Mouse (Mus musculus) heart, embryonic 12.5 days (tissue): Measurements from ENCODE around the gene Atoh8. TPM values are rescaled to one million over a fixed set of nuclear protein-coding genes. Genes with fewer than 3 reads are reported as not detected.

ENCODE experiments used
- ATAC-seq: fragments of 200-750 bp; cut with Nextera tagmentation; 2 replicates; pipeline ENCODE4 v1.8.0; 2017; ENCODE audit warnings: moderate TSS enrichment, moderate library complexity; ENCODE audit not compliant: insufficient number of reproducible peaks, low FRiP score
- H3K27ac ChIP-seq: fragments of 300-500 bp; sonication (generic); 2 replicates; pipeline ENCODE4 v1.5.1; 2016; ENCODE audit warnings: mild to moderate bottlenecking, moderate library complexity; ENCODE audit not compliant: poor library complexity, severe bottlenecking
- H3K27me3 ChIP-seq: fragments of 300-500 bp; sonication (generic); replicated peaks from 2 replicates; pipeline ENCODE4 v1.6.1; 2016; ENCODE audit warnings: mild to moderate bottlenecking, moderate library complexity
- H3K36me3 ChIP-seq: fragments of 300-500 bp; sonication (generic); 2 replicates; pipeline ENCODE4 v1.6.1; 2016; ENCODE audit warnings: mild to moderate bottlenecking, moderate library complexity
- H3K4me1 ChIP-seq: fragments of 300-500 bp; sonication (generic); replicated peaks from 2 replicates; pipeline ENCODE4 v1.6.1; 2016; ENCODE audit warnings: mild to moderate bottlenecking
- H3K4me2 ChIP-seq: fragments of 300-500 bp; sonication (generic); 2 replicates; pipeline ENCODE4 v1.6.1; 2016; ENCODE audit warnings: mild to moderate bottlenecking, moderate library complexity
- H3K4me3 ChIP-seq: fragments of 300-500 bp; sonication (generic); 2 replicates; pipeline ENCODE4 v1.5.1; 2016; ENCODE audit warnings: mild to moderate bottlenecking
- H3K9ac ChIP-seq: fragments of 300-500 bp; sonication (generic); 2 replicates; pipeline ENCODE4 v1.6.1; 2016; ENCODE audit warnings: mild to moderate bottlenecking, moderate library complexity
- H3K9me3 ChIP-seq: fragments of 300-500 bp; sonication (generic); replicated peaks from 2 replicates; pipeline ENCODE4 v1.6.1; 2016; ENCODE audit warnings: mild to moderate bottlenecking, moderate library complexity
- WGBS: fragments of 180-500 bp; shearing (Covaris S2); methylation state at CpG from one replicate; pipeline ENCODE4 v1.1.7; 2016; 5-methylcytosine and 5-hydroxymethylcytosine counted together
- polyA plus RNA-seq: library from polyadenylated mRNA; unstranded; fragments of >200 nt; fragmentation: Nextera tagmentation; extraction: Ambion mirVana; gene quantifications from 2 replicates; pipeline ENCODE4 v1.2.1, GENCODE M21; 2016

The Atoh8 gene
- polyA plus RNA-seq, 1 experiment from 2014 or later = 14.9 TPM

DNA sequence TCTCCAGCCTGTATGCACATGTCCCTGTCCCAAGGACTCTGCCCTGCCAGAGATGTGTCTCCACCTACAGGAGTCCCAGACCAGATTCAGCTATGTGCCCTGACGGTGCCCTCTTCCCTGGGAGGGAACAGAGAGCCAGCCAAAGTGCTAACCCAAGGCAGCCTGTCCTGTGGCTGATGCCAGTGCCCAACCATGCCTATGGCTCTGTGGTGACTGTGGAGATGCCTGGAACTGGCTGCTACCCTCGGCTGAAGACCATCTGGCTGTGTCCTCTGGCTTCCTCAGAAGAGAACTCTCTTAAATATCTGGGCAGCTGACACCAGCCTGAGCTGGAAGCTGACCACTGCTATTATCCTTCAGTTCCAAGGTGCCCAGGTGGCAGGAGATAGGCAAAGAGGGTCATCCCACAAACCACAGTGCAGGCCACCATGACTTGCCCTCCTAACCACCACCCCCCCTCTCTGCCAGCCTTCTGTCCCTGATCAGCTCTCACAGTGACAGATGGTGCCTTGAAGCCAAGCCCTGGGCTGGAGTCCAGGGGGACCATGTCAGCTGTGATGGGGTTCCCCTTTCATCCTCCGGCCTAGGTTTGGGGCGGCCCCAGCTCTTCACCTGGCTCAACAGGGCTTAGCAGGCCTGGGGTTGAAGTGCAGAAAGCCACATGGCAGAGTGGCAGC is 18.7 kb upstream of the Atoh8 start:
- H3K9me3 ChIP-seq = no peaks in the 10 kb centered on the region
- H3K4me3 ChIP-seq = no peak overlapping the region
- peaks cover 26% of the 10 kb centered on the region for H3K4me1 ChIP-seq
- H3K27me3 ChIP-seq = no peaks in the 10 kb centered on the region
- 79% methylated on average over 4 of the region's 4 CpGs for WGBS
- H3K4me2 ChIP-seq = no peak overlapping the region
- ATAC-seq = no peak
- 0 out of 2 replicates have a peak overlapping the region, but pooled peaks have one; percentile 1 for H3K27ac ChIP-seq
- H3K9ac ChIP-seq = no peak overlapping the region
- no peaks in the 10 kb centered on the region for H3K36me3 ChIP-seq

DNA sequence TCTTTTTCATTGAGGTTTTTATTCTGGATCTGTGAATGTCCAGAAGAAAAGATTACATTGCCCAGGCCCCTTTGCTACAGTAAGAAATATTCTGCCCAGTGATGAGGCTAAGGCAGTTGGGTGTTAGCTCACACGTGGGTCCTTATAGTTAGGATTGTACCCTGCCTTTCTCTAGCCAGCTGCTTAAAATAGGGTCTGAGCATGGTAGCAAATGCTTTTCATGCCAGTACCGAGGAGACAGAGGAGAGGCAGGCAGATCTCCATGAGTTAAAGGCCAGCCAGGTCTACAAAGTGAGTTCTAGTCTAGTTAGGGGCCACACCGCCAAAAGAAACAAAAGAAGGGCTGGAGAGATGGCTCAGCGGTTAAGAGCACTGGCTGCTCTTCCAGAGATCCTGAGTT is 17.8 kb upstream of the Atoh8 start:
- Histone ChIP-seq H3K4me1 (peaks cover 26% of the 10 kb centered on the region), H3K4me3 (no peak overlapping the region), H3K4me2 (no peak overlapping the region), H3K9me3 (no peaks in the 10 kb centered on the region), H3K27me3 (no peaks in the 10 kb centered on the region), H3K36me3 (no peaks in the 10 kb centered on the region), H3K27ac (no peak overlapping the region), H3K9ac (no peak overlapping the region)
- WGBS = 65% methylated on average over 4 of the region's 4 CpGs
- ATAC-seq = no peak

DNA sequence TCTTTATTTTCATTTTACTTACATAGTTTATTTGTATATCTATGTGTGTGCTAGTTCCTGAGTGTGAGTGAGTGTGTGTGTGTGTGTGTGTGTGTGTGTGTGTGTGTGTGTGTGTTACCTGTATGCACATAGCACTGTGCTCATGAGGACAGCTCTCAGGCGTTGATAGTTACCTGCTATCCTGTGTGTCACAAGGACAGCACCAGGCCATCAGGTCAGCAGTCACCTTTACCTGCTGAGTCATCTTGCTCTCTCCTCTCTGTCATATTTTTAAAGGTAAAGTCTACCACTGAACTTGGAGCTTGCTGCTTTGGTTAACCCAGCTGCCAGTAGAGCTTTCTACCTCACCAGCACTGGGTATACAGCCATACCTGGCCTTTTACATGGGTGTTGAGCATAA is 17.1 kb upstream of the Atoh8 start:
- H3K4me1 ChIP-seq = peaks cover 31% of the 10 kb centered on the region
- H3K4me3 ChIP-seq = no peak overlapping the region
- H3K9me3 ChIP-seq = no peaks in the 10 kb centered on the region
- H3K27ac ChIP-seq = no peak overlapping the region
- H3K27me3 ChIP-seq = no peaks in the 10 kb centered on the region
- no peak for ATAC-seq
- WGBS = 89% methylated on average over 1 of the region's 1 CpGs
- H3K4me2 ChIP-seq = no peak overlapping the region
- no peaks in the 10 kb centered on the region for H3K36me3 ChIP-seq
- no peak overlapping the region for H3K9ac ChIP-seq

DNA sequence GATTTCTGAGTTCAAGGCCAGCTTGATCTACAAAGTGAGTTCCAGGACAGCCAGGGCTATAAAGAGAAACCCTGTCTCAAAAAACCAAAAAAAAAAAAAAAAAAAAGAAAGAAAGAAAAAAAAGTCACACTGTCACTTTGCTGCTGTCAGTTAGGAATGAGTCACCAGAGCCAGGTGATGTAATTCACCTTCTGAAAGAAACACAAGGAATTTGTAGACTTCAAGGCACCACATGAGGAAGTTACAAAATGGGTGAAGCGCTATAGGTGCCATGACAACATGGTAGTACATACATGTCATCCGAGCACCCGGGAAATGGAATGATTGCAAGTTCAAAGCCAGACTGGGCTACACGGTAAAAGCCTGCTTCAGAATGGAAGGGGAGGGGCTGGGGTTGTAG is 14.6 kb upstream of the Atoh8 start:
- H3K27me3 ChIP-seq = no peaks in the 10 kb centered on the region
- no peak overlapping the region for H3K4me3 ChIP-seq
- H3K27ac ChIP-seq = no peak overlapping the region
- no peak overlapping the region for H3K9ac ChIP-seq
- H3K9me3 ChIP-seq = no peaks in the 10 kb centered on the region
- H3K4me1 ChIP-seq = peaks cover 45% of the 10 kb centered on the region
- WGBS = 86% methylated on average over 4 of the region's 4 CpGs
- ATAC-seq = no peak
- no peaks in the 10 kb centered on the region for H3K36me3 ChIP-seq
- no peak overlapping the region for H3K4me2 ChIP-seq

DNA sequence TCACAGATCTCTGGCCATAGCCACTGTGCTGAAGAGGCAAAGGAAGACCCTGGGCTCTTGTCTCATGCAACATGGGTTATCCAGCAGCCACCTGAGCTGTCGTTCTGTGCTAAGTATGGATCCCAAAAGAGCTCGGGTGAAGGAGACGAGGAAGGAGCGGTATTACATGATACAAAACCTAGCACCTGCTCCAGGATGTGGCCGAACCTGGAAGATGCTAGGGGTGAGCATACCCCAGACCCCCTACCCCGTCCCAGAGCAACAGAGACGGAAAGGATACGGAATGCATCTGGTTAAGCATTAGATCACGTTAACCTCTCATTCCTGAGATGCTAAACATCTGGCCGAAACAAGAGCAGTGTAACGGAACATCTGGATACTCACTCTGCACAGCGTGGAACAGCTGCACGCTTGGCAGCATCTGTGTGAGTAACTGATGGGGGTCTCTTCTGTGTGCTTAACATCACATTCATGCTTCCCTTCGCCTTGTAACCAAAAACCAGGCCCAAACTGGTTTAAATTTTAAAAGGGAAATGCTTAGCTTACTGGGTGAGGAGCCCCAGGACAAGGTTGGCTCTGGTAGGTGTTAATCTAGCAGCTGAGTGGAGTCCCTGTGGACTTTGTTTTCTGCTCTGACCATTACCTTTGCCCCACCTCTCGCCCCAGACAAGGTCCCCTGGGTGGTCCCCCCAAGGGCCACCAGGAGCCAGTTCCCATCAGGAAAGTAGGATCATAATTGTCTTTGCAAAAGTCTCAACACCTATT is 13.0 kb upstream of the Atoh8 start:
- Histone ChIP-seq H3K4me2 (no peak overlapping the region), H3K4me1 (peaks cover 45% of the 10 kb centered on the region), H3K36me3 (no peaks in the 10 kb centered on the region), H3K9me3 (no peaks in the 10 kb centered on the region), H3K27ac (no peak overlapping the region), H3K9ac (no peak overlapping the region), H3K4me3 (no peak overlapping the region), H3K27me3 (no peaks in the 10 kb centered on the region)
- ATAC-seq = no peak
- WGBS = 78% methylated on average over 15 of the region's 15 CpGs

DNA sequence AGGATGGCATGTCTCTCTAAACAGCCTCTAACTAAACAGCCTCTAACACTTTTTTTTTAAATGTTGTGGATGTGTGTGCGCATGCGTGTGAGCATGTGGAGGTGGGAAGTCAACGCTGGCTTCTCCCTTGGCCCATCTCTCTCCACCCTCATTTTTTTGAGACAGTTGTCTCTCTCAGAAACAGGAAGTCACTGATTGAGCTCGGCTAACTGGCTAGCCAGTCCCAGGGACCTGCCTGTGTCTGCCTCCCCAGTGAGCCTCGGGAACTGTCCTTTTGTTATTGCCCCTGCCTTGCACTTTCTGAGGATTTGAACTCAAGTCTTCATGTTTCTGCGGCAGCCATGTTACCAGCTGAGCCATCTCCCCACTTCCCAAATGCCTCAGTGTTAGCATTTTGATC is 10.9 kb upstream of the Atoh8 start:
- H3K27me3 ChIP-seq = no peaks in the 10 kb centered on the region
- H3K27ac ChIP-seq = no peak overlapping the region
- no peak overlapping the region for H3K9ac ChIP-seq
- no peak overlapping the region for H3K4me2 ChIP-seq
- no peak for ATAC-seq
- H3K9me3 ChIP-seq = no peaks in the 10 kb centered on the region
- H3K36me3 ChIP-seq = no peaks in the 10 kb centered on the region
- peaks cover 61% of the 10 kb centered on the region for H3K4me1 ChIP-seq
- WGBS = 81% methylated on average over 6 of the region's 6 CpGs
- H3K4me3 ChIP-seq = no peak overlapping the region

DNA sequence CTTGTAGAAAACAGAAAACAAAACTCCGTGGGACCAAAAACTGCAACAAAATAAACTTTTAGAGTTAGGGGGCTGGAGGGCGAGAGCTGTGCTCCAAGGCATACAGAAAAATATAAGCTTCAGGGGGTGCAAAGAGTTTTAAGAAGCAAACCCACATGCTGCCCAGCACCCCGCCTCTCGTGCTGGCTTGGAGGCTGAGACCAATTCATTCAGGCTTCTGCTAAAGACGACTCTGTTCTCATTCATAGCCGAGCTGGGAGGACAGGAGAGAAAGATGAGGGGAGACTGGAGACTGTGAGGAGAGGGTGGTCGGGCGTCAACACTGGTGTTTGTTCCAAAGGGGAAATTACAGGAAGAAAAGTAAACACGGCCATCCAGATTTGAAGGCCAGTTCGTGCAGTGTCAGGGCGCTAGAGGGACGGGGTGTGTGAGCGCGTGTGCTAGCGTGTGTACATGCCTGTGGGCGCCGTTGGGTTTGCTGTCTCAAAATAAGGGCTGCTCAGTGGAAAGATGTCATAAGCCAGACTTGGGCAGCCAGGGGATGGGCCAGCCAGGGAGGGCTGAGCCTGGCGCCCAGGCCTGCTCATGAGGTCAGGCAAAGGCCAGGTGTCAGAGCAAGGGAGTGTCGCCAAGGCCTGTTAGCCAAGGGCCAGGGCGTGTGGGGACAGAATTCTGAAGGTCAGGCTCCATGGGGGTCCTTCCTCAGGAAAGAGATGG is 9.3 kb upstream of the Atoh8 start:
- ATAC-seq = peak; percentile 17; the same call in 1 of the 2 replicates
- H3K4me1 ChIP-seq = peaks cover 71% of the 10 kb centered on the region
- peak overlapping the region; percentile 91 for H3K27ac ChIP-seq
- H3K4me2 ChIP-seq = no peak overlapping the region
- H3K9me3 ChIP-seq = no peaks in the 10 kb centered on the region
- H3K9ac ChIP-seq = peak overlapping the region; percentile 1; the same call in 1 of the 2 replicates
- no peak overlapping the region for H3K4me3 ChIP-seq
- H3K36me3 ChIP-seq = no peaks in the 10 kb centered on the region
- H3K27me3 ChIP-seq = 0 out of 2 replicates have a peak, but pooled peaks cover 5% of the 10 kb centered on the region
- WGBS = 52% methylated on average over 20 of the region's 20 CpGs

DNA sequence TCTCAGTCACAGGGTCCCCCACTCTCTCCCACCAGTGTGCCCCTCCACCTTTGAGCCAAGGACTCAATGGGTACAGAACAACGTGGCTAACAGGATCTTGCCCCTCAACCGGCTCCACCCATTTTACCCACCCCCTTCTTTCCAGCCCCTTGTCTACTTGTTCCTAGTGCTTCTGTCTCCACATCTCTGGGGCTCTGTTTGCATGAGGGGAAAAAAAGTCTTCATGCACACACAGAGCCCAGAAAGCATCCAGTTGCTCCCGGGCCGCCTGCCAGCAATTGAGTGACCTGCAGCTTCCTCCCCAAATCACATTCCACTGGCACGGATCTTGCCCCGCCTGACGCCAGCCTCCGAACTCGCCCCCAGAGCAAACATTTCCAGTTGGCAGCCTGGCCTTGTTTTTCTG is 8.8 kb upstream of the Atoh8 start:
- Histone ChIP-seq H3K4me3 (no peak overlapping the region), H3K4me1 (peaks cover 74% of the 10 kb centered on the region), H3K36me3 (no peaks in the 10 kb centered on the region), H3K27ac (peak overlapping the region; percentile 91), H3K4me2 (0 out of 2 replicates have a peak overlapping the region, but pooled peaks have one; percentile 12), H3K27me3 (0 out of 2 replicates have a peak, but pooled peaks cover 5% of the 10 kb centered on the region), H3K9me3 (no peaks in the 10 kb centered on the region), H3K9ac (0 out of 2 replicates have a peak overlapping the region, but pooled peaks have one; percentile 1)
- peak; percentile 61 for ATAC-seq
- WGBS = 15% methylated on average over 9 of the region's 9 CpGs

DNA sequence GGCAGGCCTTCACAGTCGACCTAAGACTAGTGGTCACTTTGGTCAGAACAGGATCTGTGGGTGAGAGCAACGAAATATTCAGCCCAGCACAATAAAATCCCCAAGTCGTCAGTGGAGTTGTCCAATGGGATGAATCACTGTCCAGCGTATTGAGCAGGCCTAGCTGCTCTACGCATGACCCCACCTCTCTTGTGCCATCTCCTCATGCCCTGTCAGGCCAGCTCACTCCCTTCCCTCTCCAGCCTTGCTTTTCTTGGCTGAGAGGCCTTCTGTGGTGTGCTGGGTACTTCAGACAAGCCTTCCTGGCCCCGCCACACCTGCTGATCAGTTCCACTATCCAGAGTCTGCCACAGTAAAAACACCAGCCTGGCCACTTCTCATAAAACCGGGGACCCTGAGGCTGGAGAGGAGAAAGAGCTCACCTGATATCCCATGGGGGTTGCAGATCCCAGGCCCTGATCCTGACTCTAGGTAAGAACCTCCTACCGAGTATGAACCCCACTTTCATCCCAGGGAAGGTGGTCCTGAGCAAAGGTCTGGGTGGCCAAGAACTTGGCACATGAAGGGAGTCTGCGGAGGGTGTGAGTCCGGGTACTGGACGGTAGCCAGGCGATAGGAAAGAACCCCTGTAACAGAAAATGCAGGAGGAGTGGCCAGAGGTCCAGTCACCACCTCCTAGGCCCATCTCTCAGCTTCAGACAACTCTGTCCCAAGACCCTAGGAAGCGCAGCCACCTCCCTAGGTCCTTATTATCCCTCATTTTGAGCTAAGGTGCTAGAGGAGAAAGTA is 7.3 kb upstream of the Atoh8 start:
- H3K9me3 ChIP-seq = no peaks in the 10 kb centered on the region
- H3K4me3 ChIP-seq = no peak overlapping the region
- H3K4me1 ChIP-seq = peaks cover 83% of the 10 kb centered on the region
- H3K27ac ChIP-seq = peak overlapping the region; percentile 91; the same call in 1 of the 2 replicates
- WGBS = 78% methylated on average over 13 of the region's 13 CpGs
- H3K27me3 ChIP-seq = 0 out of 2 replicates have a peak, but pooled peaks cover 5% of the 10 kb centered on the region
- no peaks in the 10 kb centered on the region for H3K36me3 ChIP-seq
- ATAC-seq = no peak
- H3K9ac ChIP-seq = no peak overlapping the region
- H3K4me2 ChIP-seq = no peak overlapping the region

DNA sequence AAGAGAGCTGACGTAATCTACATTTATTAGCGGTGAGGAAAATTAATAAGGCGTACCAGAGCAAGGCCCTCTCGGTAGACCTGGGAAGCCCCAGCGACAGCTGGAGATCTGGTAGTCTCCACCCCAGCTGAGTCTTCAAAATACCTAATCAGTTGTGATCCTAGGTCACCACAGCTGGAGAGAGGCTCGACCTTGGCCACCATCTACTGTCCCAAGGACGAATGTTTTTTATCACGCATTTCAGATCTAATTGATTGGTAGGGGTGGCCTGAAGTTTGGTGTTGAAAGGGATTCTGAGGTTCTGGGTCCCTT is 6.4 kb upstream of the Atoh8 start:
- ATAC-seq = no peak
- Histone ChIP-seq H3K9me3 (no peaks in the 10 kb centered on the region), H3K4me2 (peak overlapping the region; percentile 21; the same call in 1 of the 2 replicates), H3K27me3 (0 out of 2 replicates have a peak, but pooled peaks cover 5% of the 10 kb centered on the region), H3K36me3 (no peaks in the 10 kb centered on the region), H3K4me1 (peaks cover 82% of the 10 kb centered on the region), H3K4me3 (no peak overlapping the region), H3K27ac (peak overlapping the region; percentile 69; the same call in 1 of the 2 replicates), H3K9ac (no peak overlapping the region)
- 16% methylated on average over 8 of the region's 8 CpGs for WGBS
